Mouse (Mus musculus): ENCODE measurements around the gene D11Wsu47e. TPM values are rescaled to one million over a fixed set of nuclear protein-coding genes. Genes with fewer than 3 reads are reported as not detected.

D11Wsu47e gene
- polyA plus RNA-seq, 1 experiment from 2014 or later: 23.7 TPM

DNA sequence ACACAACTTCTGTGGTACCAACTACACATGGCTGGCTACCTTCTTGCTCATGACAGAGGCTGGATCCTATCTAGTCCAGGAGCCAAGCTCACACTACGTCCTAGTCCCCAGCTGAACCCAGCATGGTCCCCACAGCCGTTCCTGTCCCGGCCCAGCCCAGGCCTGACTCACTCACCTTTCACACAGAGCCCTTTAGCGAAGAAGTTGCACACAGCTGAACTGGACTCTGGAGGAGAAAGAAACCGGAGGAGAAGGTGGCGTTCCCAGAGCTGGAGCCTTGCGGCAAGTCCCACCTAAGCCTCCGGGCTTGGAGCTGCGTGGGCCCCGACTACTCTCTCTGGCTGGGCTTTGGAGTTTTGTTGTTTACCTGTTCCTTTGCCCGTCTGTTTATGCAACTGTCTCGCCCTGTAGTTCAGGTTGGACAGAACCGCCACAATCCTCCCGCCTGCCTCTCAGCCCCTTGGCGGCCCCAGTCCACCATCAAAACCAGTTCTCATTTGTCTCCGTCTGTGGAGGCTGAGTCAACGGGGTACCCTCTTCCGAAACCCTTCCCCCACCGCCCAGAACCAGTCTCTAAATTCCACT is 24.5 kb downstream of the D11Wsu47e start:
- no peak for ATAC-seq (ENCODE audit: insufficient number of reproducible peaks, insufficient read depth, low FRiP score, low TSS enrichment, low read depth)
- peaks cover 16% of the 10 kb centered on the region for H3K27me3 ChIP-seq
- no peak overlapping the region for H3K9ac ChIP-seq (replicated peaks)
- peaks cover 27% of the 10 kb centered on the region for H3K4me1 ChIP-seq (replicated peaks)
- H3K27ac ChIP-seq: no peak overlapping the region
- H3K9me3 ChIP-seq: no peaks in the 10 kb centered on the region
- peak overlapping the region; percentile 32; the same call in 1 of the 2 replicates for H3K4me2 ChIP-seq
- WGBS: 48% methylated on average over 19 of the region's 19 CpGs
- H3K36me3 ChIP-seq: peaks cover 9% of the 10 kb centered on the region; the same call in 1 of the 2 replicates
- H3K4me3 ChIP-seq (replicated peaks): no peak overlapping the region

- peaks cover 9% of the 10 kb centered on the region; the same call in 1 of the 2 replicates for H3K36me3 ChIP-seq
- H3K9ac ChIP-seq (replicated peaks): no peak overlapping the region
- WGBS: 12% methylated on average over 15 of the region's 15 CpGs
- no peaks in the 10 kb centered on the region for H3K9me3 ChIP-seq
- no peak overlapping the region for H3K27ac ChIP-seq
- peaks cover 27% of the 10 kb centered on the region for H3K4me1 ChIP-seq (replicated peaks)
- no peak overlapping the region for H3K4me3 ChIP-seq (replicated peaks)
- peaks cover 16% of the 10 kb centered on the region for H3K27me3 ChIP-seq
- 0 out of 2 replicates have a peak, but pooled peaks have one; percentile 7 for ATAC-seq (ENCODE audit: insufficient number of reproducible peaks, insufficient read depth, low FRiP score, low TSS enrichment, low read depth)
- peak overlapping the region; percentile 32 for H3K4me2 ChIP-seq
Measured at GRCm38 (mm10) chr11:113709272-113709671, 25.1 kb downstream of the D11Wsu47e start.

- Histone ChIP-seq H3K9me3 (no peaks in the 10 kb centered on the region), H3K4me1 (replicated peaks) (peaks cover 27% of the 10 kb centered on the region), H3K36me3 (peaks cover 9% of the 10 kb centered on the region; the same call in 1 of the 2 replicates), H3K27ac (peak within 1 kb of the TSS; percentile 79), H3K4me2 (peak within 1 kb of the TSS; percentile 32), H3K9ac (replicated peaks) (peak within 1 kb of the TSS; percentile 40), H3K27me3 (peaks cover 16% of the 10 kb centered on the region), H3K4me3 (replicated peaks) (no peak within 1 kb of the TSS)
- 12% methylated on average over 11 of the region's 11 CpGs for WGBS
- ATAC-seq (ENCODE audit: insufficient number of reproducible peaks, insufficient read depth, low FRiP score, low TSS enrichment, low read depth): peak; percentile 43; the same call in 1 of the 2 replicates
Measured at GRCm38 (mm10) chr11:113709731-113710256, 25.6 kb downstream of the D11Wsu47e start, which contains the start of gene Cpsf4l. TSS of gene Cpsf4l (minus strand) at chr11:113710017.

GRCm38 (mm10) chr11:113710257-113710777 is 26.1 kb downstream of the D11Wsu47e start:
- H3K4me1 ChIP-seq (replicated peaks): peaks cover 27% of the 10 kb centered on the region
- H3K27ac ChIP-seq: peak overlapping the region; percentile 79
- WGBS: 2% methylated on average over 10 of the region's 10 CpGs
- H3K9ac ChIP-seq (replicated peaks): peak overlapping the region; percentile 40; the same call in 1 of the 2 replicates
- peaks cover 16% of the 10 kb centered on the region for H3K27me3 ChIP-seq
- peaks cover 9% of the 10 kb centered on the region; the same call in 1 of the 2 replicates for H3K36me3 ChIP-seq
- no peak overlapping the region for H3K4me3 ChIP-seq (replicated peaks)
- H3K9me3 ChIP-seq: no peaks in the 10 kb centered on the region
- peak overlapping the region; percentile 32 for H3K4me2 ChIP-seq
- peak; percentile 12; the same call in 1 of the 2 replicates for ATAC-seq (ENCODE audit: insufficient number of reproducible peaks, insufficient read depth, low FRiP score, low TSS enrichment, low read depth)

DNA sequence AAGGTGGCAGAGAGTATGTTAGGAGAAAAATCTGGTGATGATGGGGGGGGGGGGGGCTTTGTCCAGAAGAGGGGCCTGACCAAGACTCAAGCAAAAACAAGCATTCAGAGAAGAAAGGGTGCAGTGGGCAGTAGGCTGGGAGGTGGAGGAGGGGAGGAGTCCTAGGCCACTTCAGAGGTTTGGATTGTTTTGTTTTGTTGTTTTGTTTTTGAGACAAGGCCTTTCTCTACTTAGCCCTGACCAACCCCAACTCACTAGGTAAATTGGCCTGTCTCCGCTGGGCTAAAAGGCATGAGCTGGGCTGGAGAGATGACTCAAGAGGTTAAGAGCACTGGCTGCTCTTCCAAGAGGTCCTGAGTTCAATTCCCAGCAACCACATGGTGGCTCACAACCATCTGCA is 26.8 kb downstream of the D11Wsu47e start:
- Histone ChIP-seq H3K9me3 (no peaks in the 10 kb centered on the region), H3K4me3 (replicated peaks) (no peak overlapping the region), H3K9ac (replicated peaks) (no peak overlapping the region), H3K27ac (no peak overlapping the region; the same call in 1 of the 2 replicates), H3K4me2 (0 out of 2 replicates have a peak overlapping the region, but pooled peaks have one; percentile 32), H3K27me3 (peaks cover 16% of the 10 kb centered on the region), H3K36me3 (peaks cover 9% of the 10 kb centered on the region; the same call in 1 of the 2 replicates), H3K4me1 (replicated peaks) (peaks cover 27% of the 10 kb centered on the region)
- WGBS: 67% methylated on average over 1 of the region's 1 CpGs
- no peak for ATAC-seq (ENCODE audit: insufficient number of reproducible peaks, insufficient read depth, low FRiP score, low TSS enrichment, low read depth)

GRCm38 (mm10) chr11:113715078-113715674 is 31.0 kb downstream of the D11Wsu47e start:
- H3K4me2 ChIP-seq: no peak overlapping the region
- H3K36me3 ChIP-seq: no peaks in the 10 kb centered on the region
- no peaks in the 10 kb centered on the region for H3K27me3 ChIP-seq
- no peak overlapping the region for H3K27ac ChIP-seq
- H3K9ac ChIP-seq (replicated peaks): no peak overlapping the region
- no peak overlapping the region for H3K4me3 ChIP-seq (replicated peaks)
- 67% methylated on average over 7 of the region's 7 CpGs for WGBS
- no peak for ATAC-seq (ENCODE audit: insufficient number of reproducible peaks, insufficient read depth, low FRiP score, low TSS enrichment, low read depth)
- H3K4me1 ChIP-seq (replicated peaks): peaks cover 18% of the 10 kb centered on the region
- no peaks in the 10 kb centered on the region for H3K9me3 ChIP-seq

GRCm38 (mm10) chr11:113716132-113716531 is 31.9 kb downstream of the D11Wsu47e start:
- no peak overlapping the region for H3K4me3 ChIP-seq (replicated peaks)
- H3K4me1 ChIP-seq (replicated peaks): peaks cover 8% of the 10 kb centered on the region
- H3K4me2 ChIP-seq: no peak overlapping the region
- 93% methylated on average over 2 of the region's 2 CpGs for WGBS
- H3K9me3 ChIP-seq: no peaks in the 10 kb centered on the region
- no peak overlapping the region for H3K27ac ChIP-seq
- no peaks in the 10 kb centered on the region for H3K36me3 ChIP-seq
- no peaks in the 10 kb centered on the region for H3K27me3 ChIP-seq
- no peak for ATAC-seq (ENCODE audit: insufficient number of reproducible peaks, insufficient read depth, low FRiP score, low TSS enrichment, low read depth)
- no peak overlapping the region for H3K9ac ChIP-seq (replicated peaks)

DNA sequence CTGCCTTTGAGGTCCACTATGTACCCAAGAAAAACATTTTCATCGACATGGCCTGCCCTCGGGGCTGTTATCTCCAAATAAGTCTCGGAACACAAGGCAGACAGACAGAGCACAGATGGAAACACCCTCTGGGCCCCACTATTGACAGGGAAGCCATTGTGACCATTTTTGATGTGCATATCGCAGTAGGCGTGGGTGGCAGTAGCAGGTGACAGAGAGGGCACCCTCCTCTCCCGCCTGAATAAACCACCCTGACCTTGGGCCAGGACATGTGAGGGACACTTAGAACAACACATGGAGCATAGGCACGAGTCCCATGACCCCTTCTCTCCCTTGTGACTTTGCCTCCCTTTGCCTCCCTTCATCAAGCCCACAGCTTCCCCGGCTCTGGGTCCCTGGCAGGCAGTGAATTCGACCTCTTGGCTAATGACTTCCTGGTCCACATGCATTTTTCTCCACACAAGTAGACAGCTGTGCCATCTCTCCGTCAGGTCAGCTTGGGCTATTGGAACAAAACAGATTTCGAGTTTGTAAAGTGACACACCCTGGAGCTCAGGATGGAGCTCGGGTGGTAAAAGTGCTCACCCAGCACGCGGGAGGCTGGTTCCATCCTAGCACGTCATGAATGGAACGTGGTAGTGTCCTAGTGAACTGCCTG is 33.7 kb downstream of the D11Wsu47e start:
- no peaks in the 10 kb centered on the region for H3K9me3 ChIP-seq
- H3K4me1 ChIP-seq (replicated peaks): peaks cover 8% of the 10 kb centered on the region
- H3K27me3 ChIP-seq: no peaks in the 10 kb centered on the region
- H3K9ac ChIP-seq (replicated peaks): no peak overlapping the region
- H3K27ac ChIP-seq: no peak overlapping the region
- H3K4me3 ChIP-seq (replicated peaks): no peak overlapping the region
- WGBS: 78% methylated on average over 16 of the region's 16 CpGs
- no peaks in the 10 kb centered on the region for H3K36me3 ChIP-seq
- ATAC-seq (ENCODE audit: insufficient number of reproducible peaks, insufficient read depth, low FRiP score, low TSS enrichment, low read depth): no peak
- H3K4me2 ChIP-seq: no peak overlapping the region

DNA sequence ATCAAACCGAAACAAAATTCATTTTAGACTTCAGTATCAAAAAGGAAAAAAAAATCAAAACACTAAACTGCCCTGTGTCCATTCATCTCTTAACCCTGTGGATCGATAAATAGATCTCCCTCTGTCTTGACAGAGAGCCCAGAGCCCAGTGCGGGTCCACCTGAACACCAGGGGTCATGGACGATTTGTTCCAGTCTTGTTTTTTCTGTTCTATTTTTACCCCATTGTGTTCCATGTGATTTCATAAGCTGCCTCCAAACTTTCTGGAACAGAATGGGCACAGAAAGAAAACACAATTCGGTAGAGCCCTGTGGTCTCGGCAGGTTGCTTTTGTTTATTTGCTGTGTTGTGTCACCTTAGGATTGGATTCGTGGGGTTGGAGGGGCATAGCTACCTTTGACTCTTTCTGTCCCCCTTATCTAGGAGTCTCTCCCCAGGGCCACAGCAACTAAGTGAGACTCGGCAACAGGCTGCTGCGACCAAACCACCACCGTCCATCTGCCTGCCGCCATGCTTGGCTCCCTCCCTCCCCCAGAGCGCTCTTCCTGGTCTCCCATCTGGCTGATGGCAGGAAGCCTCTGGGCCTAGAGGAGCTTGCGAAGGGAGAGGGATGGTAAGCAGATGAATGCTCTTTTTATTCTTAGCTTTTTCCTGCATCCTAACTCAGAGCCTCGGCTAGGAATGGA is 38.3 kb downstream of the D11Wsu47e start:
- peaks cover 41% of the 10 kb centered on the region for H3K36me3 ChIP-seq
- no peaks in the 10 kb centered on the region for H3K27me3 ChIP-seq
- H3K4me2 ChIP-seq: no peak overlapping the region
- H3K9ac ChIP-seq (replicated peaks): 0 out of 2 replicates have a peak overlapping the region, but pooled peaks have one; percentile 12
- no peak for ATAC-seq (ENCODE audit: insufficient number of reproducible peaks, insufficient read depth, low FRiP score, low TSS enrichment, low read depth)
- no peaks in the 10 kb centered on the region for H3K9me3 ChIP-seq
- H3K4me1 ChIP-seq (replicated peaks): peaks cover 21% of the 10 kb centered on the region
- no peak overlapping the region for H3K4me3 ChIP-seq (replicated peaks)
- H3K27ac ChIP-seq: no peak overlapping the region
- WGBS: 66% methylated on average over 14 of the region's 14 CpGs

DNA sequence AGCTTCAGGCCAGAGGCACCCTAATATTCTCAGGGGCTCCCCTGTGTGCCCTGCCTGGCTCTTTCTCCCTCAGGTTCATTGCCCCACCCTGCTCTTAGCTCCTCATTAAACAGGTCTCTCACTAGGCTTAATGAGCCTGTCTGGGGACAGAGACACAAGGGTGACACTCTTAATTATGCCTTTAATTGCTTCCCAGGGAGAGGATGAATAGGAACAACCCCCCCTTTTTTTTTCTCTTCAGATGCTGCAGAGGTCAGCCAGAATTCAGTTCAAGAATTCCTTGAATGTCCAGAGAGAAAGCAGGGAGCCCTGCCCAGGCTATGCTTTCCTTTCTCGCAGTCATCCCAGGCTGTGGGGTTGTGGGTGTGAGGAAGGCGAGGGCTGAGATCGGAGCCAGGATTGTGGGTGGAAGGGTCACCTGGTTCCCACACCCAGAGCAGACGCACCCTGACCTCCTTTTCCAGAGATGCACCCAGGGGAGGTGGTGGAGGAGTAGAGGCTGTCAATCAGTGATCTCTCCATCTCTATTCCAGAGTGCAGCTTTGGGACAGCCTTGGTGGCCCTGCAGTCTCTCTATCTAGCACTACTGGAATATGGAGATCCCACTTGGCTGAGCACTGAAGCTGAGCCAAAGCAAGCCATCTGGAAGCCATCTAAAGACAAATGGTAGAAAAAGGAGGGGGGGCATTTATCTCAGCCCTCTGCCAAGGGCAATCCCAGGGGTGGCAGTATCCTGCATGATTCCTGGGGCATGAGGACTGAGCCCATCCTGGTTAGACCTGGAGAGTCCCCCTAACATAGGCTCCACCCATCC is 41.2 kb downstream of the D11Wsu47e start:
- no peaks in the 10 kb centered on the region for H3K27me3 ChIP-seq
- H3K9ac ChIP-seq (replicated peaks): no peak overlapping the region
- H3K4me3 ChIP-seq (replicated peaks): no peak overlapping the region
- ATAC-seq (ENCODE audit: insufficient number of reproducible peaks, insufficient read depth, low FRiP score, low TSS enrichment, low read depth): no peak
- peaks cover 67% of the 10 kb centered on the region for H3K36me3 ChIP-seq
- H3K9me3 ChIP-seq: no peaks in the 10 kb centered on the region
- H3K4me2 ChIP-seq: no peak overlapping the region
- 90% methylated on average over 4 of the region's 4 CpGs for WGBS
- H3K4me1 ChIP-seq (replicated peaks): peaks cover 50% of the 10 kb centered on the region
- H3K27ac ChIP-seq: 0 out of 2 replicates have a peak overlapping the region, but pooled peaks have one; percentile 29
